Mouse (Mus musculus) thymus, adult 2 months (tissue): ENCODE data around the gene Polr3b. TPM values are rescaled to one million over a fixed set of nuclear protein-coding genes. Genes with fewer than 3 reads are reported as not detected.

Experiments
- DNase-seq: peaks from one replicate; pipeline ENCODE4 v3.0.0; 2021
- H3K27ac ChIP-seq: fragments of 200-500 bp; 2 replicates; pipeline ENCODE4 v1.5.1; 2012; ENCODE audit warnings: low read length, control low read depth; ENCODE audit not compliant: control insufficient read depth, insufficient read depth
- H3K27me3 ChIP-seq: fragments of 200-500 bp; 2 replicates; pipeline ENCODE4 v1.6.1; 2012; ENCODE audit warnings: mild to moderate bottlenecking, low read length, moderate library complexity, mixed read lengths; ENCODE audit not compliant: control insufficient read depth, insufficient read depth
- H3K36me3 ChIP-seq: fragments of 200-500 bp; 2 replicates; pipeline ENCODE4 v1.6.1; 2012; ENCODE audit warnings: mild to moderate bottlenecking, low read length, moderate library complexity; ENCODE audit not compliant: control insufficient read depth, insufficient read depth
- H3K4me1 ChIP-seq: fragments of 200-500 bp; replicated peaks from 2 replicates; pipeline ENCODE4 v1.6.1; 2012; ENCODE audit warnings: low read length; ENCODE audit not compliant: control insufficient read depth, insufficient read depth
- H3K4me3 ChIP-seq: fragments of 200-500 bp; 2 replicates; pipeline ENCODE4 v1.5.1; 2012; ENCODE audit warnings: mild to moderate bottlenecking, low read length, control low read depth, moderate library complexity; ENCODE audit not compliant: control insufficient read depth, insufficient read depth
- CTCF ChIP-seq: fragments of 200-500 bp; IDR thresholded peaks from 2 replicates; pipeline ENCODE4 v1.5.1; 2012; ENCODE audit warnings: mild to moderate bottlenecking, control low read depth, low read length, moderate library complexity, borderline replicate concordance; ENCODE audit not compliant: control insufficient read depth, poor library complexity, insufficient read depth; ENCODE audit errors: extremely low read depth
- POLR2A ChIP-seq: fragments of 200-500 bp; IDR thresholded peaks from 2 replicates; pipeline ENCODE4 v1.6.1; 2012; ENCODE audit warnings: mild to moderate bottlenecking, low read length, control low read depth, moderate library complexity; ENCODE audit not compliant: control insufficient read depth, poor library complexity, insufficient read depth; ENCODE audit errors: extremely low read depth
- WGBS: fragments of 180-500 bp; shearing (Covaris S2); methylation state at CpG from one replicate; pipeline ENCODE4 v1.1.7; 2018; 5-methylcytosine and 5-hydroxymethylcytosine counted together
- polyA plus RNA-seq: library from polyadenylated mRNA; depleted of rRNA; stranded (reverse); fragments of >200 nt; gene quantifications from 2 replicates; pipeline ENCODE4 v1.2.3, GENCODE M21; 2012

The Polr3b gene
- polyA plus RNA-seq, 1 experiment = 6.6 TPM

GRCm38 (mm10) chr10:84608361-84608760 lies 13.7 kb upstream of the Polr3b start:
- TF ChIP-seq POLR2A = no peak
- no peak for TF ChIP-seq CTCF
- H3K27ac ChIP-seq = no peak overlapping the region
- no peaks in the 10 kb centered on the region for H3K27me3 ChIP-seq
- H3K36me3 ChIP-seq = peaks cover 21% of the 10 kb centered on the region; the same call in 1 of the 2 replicates
- no peaks in the 10 kb centered on the region for H3K4me1 ChIP-seq
- H3K4me3 ChIP-seq = no peak overlapping the region
- DNase-seq = no peak
- WGBS = 96% methylated on average over 3 of the region's 3 CpGs

GRCm38 (mm10) chr10:84610324-84610723 lies 11.8 kb upstream of the Polr3b start:
- H3K4me1 ChIP-seq = no peaks in the 10 kb centered on the region
- 93% methylated on average over 4 of the region's 4 CpGs for WGBS
- no peak overlapping the region for H3K27ac ChIP-seq
- no peak overlapping the region for H3K4me3 ChIP-seq
- peaks cover 19% of the 10 kb centered on the region; the same call in 1 of the 2 replicates for H3K36me3 ChIP-seq
- DNase-seq = no peak
- no peak for TF ChIP-seq CTCF
- no peak for TF ChIP-seq POLR2A
- no peaks in the 10 kb centered on the region for H3K27me3 ChIP-seq

GRCm38 (mm10) chr10:84610783-84611182 lies 11.3 kb upstream of the Polr3b start:
- H3K36me3 ChIP-seq = peaks cover 15% of the 10 kb centered on the region; the same call in 1 of the 2 replicates
- no peak for DNase-seq
- no peak overlapping the region for H3K4me3 ChIP-seq
- TF ChIP-seq POLR2A (no peak), CTCF (no peak)
- H3K27me3 ChIP-seq = no peaks in the 10 kb centered on the region
- 97% methylated on average over 3 of the region's 3 CpGs for WGBS
- H3K4me1 ChIP-seq = no peaks in the 10 kb centered on the region
- no peak overlapping the region for H3K27ac ChIP-seq

- Histone ChIP-seq H3K27ac (no peak overlapping the region), H3K36me3 (0 out of 2 replicates have a peak, but pooled peaks cover 11% of the 10 kb centered on the region), H3K4me3 (no peak overlapping the region), H3K27me3 (no peaks in the 10 kb centered on the region), H3K4me1 (no peaks in the 10 kb centered on the region)
- WGBS = 80% methylated on average over 3 of the region's 3 CpGs
- no peak for DNase-seq
- TF ChIP-seq POLR2A (no peak), CTCF (no peak)
These were observed 10.4 kb upstream of the Polr3b start for GRCm38 (mm10) chr10:84611664-84612063.

GRCm38 (mm10) chr10:84612281-84612680 lies 9.8 kb upstream of the Polr3b start:
- Histone ChIP-seq H3K27ac (no peak overlapping the region), H3K36me3 (0 out of 2 replicates have a peak, but pooled peaks cover 11% of the 10 kb centered on the region)

GRCm38 (mm10) chr10:84613366-84613765 lies 8.7 kb upstream of the Polr3b start:
- H3K27me3 ChIP-seq = no peaks in the 10 kb centered on the region
- 0 out of 2 replicates have a peak, but pooled peaks cover 9% of the 10 kb centered on the region for H3K36me3 ChIP-seq
- no peaks in the 10 kb centered on the region for H3K4me1 ChIP-seq
- no peak for DNase-seq
- H3K4me3 ChIP-seq = no peak overlapping the region
- TF ChIP-seq CTCF (no peak), POLR2A (no peak)
- WGBS = 96% methylated on average over 8 of the region's 8 CpGs
- no peak overlapping the region for H3K27ac ChIP-seq

More at GRCm38 (mm10) chr10:84612281-84612680, 9.8 kb upstream of the Polr3b start:
- Histone ChIP-seq H3K27me3 (no peaks in the 10 kb centered on the region), H3K4me3 (no peak overlapping the region), H3K4me1 (no peaks in the 10 kb centered on the region)
- no peak for TF ChIP-seq CTCF
- no peak for TF ChIP-seq POLR2A
- 93% methylated on average over 2 of the region's 2 CpGs for WGBS
- DNase-seq = no peak

GRCm38 (mm10) chr10:84615076-84615475 lies 7.0 kb upstream of the Polr3b start:
- H3K27ac ChIP-seq = no peak overlapping the region
- WGBS = 89% methylated on average over 3 of the region's 3 CpGs
- H3K4me3 ChIP-seq = no peak overlapping the region
- 0 out of 2 replicates have a peak, but pooled peaks cover 4% of the 10 kb centered on the region for H3K36me3 ChIP-seq
- H3K4me1 ChIP-seq = no peaks in the 10 kb centered on the region
- TF ChIP-seq CTCF = no peak
- no peak for TF ChIP-seq POLR2A
- no peaks in the 10 kb centered on the region for H3K27me3 ChIP-seq
- DNase-seq = no peak
